In the genomic region with DNA sequence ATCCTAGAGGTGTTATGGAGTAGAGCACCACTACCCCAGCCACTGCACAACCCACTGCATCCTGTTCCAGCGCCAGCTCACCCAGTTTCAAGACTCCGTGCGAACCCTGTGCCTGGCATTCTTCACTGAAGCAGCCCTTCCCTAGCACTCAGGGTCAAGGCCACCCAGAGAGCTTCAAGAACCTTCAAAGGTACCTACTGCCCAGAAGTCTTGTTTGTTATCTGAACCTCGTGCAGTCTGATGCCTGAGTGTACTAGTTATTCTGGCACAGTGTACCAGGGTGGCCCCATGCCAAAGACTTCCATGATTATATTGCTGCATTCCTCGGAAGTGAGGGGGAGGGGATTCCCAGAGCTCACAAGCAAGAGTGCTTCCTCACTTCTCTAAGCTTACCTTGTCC, we compare ENCODE assay signal across 10 mouse cellular contexts. TPM values are rescaled to one million over a fixed set of nuclear protein-coding genes. Genes with fewer than 3 reads are reported as not detected.
A peak's percentile ranks its signal among the peaks of the same experiment; 100 is the strongest.
DNase-seq lines count a peak whose midpoint lies in the region; ATAC-seq lines count a peak whose summit lies in the region.
"Had no signal": no experiment of that assay in that cellular context is flagged by ENCODE, and none has a peak within 500 bp of the region (broad histone marks: within the 10 kb centered on the region; RNA-seq: fewer than 3 reads in every experiment).

No protein-coding gene starts in this region.

- H3K4me2 ChIP-seq in heart, embryonic 15.5 days, result no peak overlapping the region
- H3K4me2 ChIP-seq in liver, embryonic 12.5 days, result no peak overlapping the region
- H3K4me2 ChIP-seq: hindbrain, embryonic 15.5 days had no signal

- H3K36me3 ChIP-seq in heart, embryonic 15.5 days, result no peaks in the 10 kb centered on the region
- H3K36me3 ChIP-seq in liver, embryonic 12.5 days, result no peaks in the 10 kb centered on the region

- no peak overlapping the region for H3K4me3 ChIP-seq in heart, embryonic 15.5 days
- no peak overlapping the region for H3K4me3 ChIP-seq in liver, embryonic 12.5 days
- H3K4me3 ChIP-seq: hindbrain, embryonic 15.5 days had no signal

- no peaks in the 10 kb centered on the region for H3K9me3 ChIP-seq in heart, embryonic 15.5 days (replicated peaks)
- no peaks in the 10 kb centered on the region for H3K9me3 ChIP-seq in liver, embryonic 12.5 days (replicated peaks)
- H3K9me3 ChIP-seq: hindbrain, embryonic 15.5 days had no signal

- no peak overlapping the region for H3K9ac ChIP-seq in heart, embryonic 15.5 days
- H3K9ac ChIP-seq in liver, embryonic 12.5 days, result no peak overlapping the region
- H3K9ac ChIP-seq: hindbrain, embryonic 15.5 days had no signal

- peak; percentile 64 for ATAC-seq in heart, embryonic 15.5 days (replicated peaks; ENCODE audit: insufficient number of reproducible peaks, insufficient read depth, low FRiP score, low read depth)
- ATAC-seq in liver, embryonic 12.5 days, result no peak

- no peak for DNase-seq in heart, adult 8-10 months (ENCODE audit: low spot score)
- DNase-seq in urinary bladder, postnatal 14 days (ENCODE audit: low spot score), result peak; percentile 42
- DNase-seq in urinary bladder, adult 2 months (ENCODE audit: low spot score), result no peak
- peak; percentile 25 for DNase-seq in kidney, postnatal 14 days
- peak; percentile 83 for DNase-seq in testis, postnatal 14 days (ENCODE audit: low spot score)
- no peak for DNase-seq in spleen, adult 18-20 months

- H3K27ac ChIP-seq in heart, embryonic 15.5 days, result peak overlapping the region; percentile 63
- no peak overlapping the region for H3K27ac ChIP-seq in liver, embryonic 12.5 days
- H3K27ac ChIP-seq: hindbrain, embryonic 15.5 days had no signal

- H3K27me3 ChIP-seq in heart, embryonic 15.5 days, result no peaks in the 10 kb centered on the region
- H3K27me3 ChIP-seq in liver, embryonic 12.5 days (replicated peaks), result peaks cover 16% of the 10 kb centered on the region; the same call in 1 of the 2 replicates
- H3K27me3 ChIP-seq: hindbrain, embryonic 15.5 days had no signal

- 21% methylated on average over 5 of the region's 5 CpGs for WGBS in heart, embryonic 15.5 days
- 66% methylated on average over 5 of the region's 5 CpGs for WGBS in liver, embryonic 12.5 days (ENCODE audit: insufficient replicate concordance)

- peaks cover 25% of the 10 kb centered on the region for H3K4me1 ChIP-seq in heart, embryonic 15.5 days (replicated peaks)
- H3K4me1 ChIP-seq in liver, embryonic 12.5 days, result no peaks in the 10 kb centered on the region
- H3K4me1 ChIP-seq: hindbrain, embryonic 15.5 days had no signal

RNA-seq across cellular contexts. Expression of gene Kif1a, which starts 38.1 kb away (rescaled TPM):
- polyA plus RNA-seq in heart, embryonic 15.5 days (2015; fragmentation: Nextera tagmentation; extraction: Ambion mirVana), result 10.2 and 13.8 TPM in 2 replicates
- total RNA-seq in heart, adult 8-10 months (2022), result 1 to 10 TPM; 1.1 to 2.2 (median 1.3) TPM
- polyA plus RNA-seq in urinary bladder, adult 2 months (2012; rRNA removed), result 3.3 and 5.0 TPM in 2 replicates
- 0.38 and 0.98 TPM in 2 replicates for polyA plus RNA-seq in liver, embryonic 12.5 days (2016; fragmentation: Nextera tagmentation; extraction: Ambion mirVana)

RNA-seq across cellular contexts. Expression of gene Aqp12, which starts 57.6 kb away (rescaled TPM):
- not detected in 2 replicates for polyA plus RNA-seq in heart, embryonic 15.5 days (2015; fragmentation: Nextera tagmentation; extraction: Ambion mirVana)
- total RNA-seq in heart, adult 8-10 months (2022), result not detected
- not detected in 2 replicates for polyA plus RNA-seq in urinary bladder, adult 2 months (2012; rRNA removed)
- polyA plus RNA-seq in liver, embryonic 12.5 days (2016; fragmentation: Nextera tagmentation; extraction: Ambion mirVana), result not detected in 2 replicates
- total RNA-seq: ES-E14 had no signal
- polyA plus RNA-seq: hindbrain, embryonic 15.5 days had no signal

Comparison
In these comparisons a context has a peak if more than half of its experiments do, and no peak if none do; other contexts are left out.
1. DNase-seq: peak in urinary bladder, postnatal 14 days (single experiment), kidney, postnatal 14 days (single experiment) and testis, postnatal 14 days (single experiment); none in heart, adult 8-10 months (single experiment), urinary bladder, adult 2 months (single experiment) and spleen, adult 18-20 months (0 of 2).